Mouse (Mus musculus): Measurements from ENCODE around the gene Sema3b.

DNA sequence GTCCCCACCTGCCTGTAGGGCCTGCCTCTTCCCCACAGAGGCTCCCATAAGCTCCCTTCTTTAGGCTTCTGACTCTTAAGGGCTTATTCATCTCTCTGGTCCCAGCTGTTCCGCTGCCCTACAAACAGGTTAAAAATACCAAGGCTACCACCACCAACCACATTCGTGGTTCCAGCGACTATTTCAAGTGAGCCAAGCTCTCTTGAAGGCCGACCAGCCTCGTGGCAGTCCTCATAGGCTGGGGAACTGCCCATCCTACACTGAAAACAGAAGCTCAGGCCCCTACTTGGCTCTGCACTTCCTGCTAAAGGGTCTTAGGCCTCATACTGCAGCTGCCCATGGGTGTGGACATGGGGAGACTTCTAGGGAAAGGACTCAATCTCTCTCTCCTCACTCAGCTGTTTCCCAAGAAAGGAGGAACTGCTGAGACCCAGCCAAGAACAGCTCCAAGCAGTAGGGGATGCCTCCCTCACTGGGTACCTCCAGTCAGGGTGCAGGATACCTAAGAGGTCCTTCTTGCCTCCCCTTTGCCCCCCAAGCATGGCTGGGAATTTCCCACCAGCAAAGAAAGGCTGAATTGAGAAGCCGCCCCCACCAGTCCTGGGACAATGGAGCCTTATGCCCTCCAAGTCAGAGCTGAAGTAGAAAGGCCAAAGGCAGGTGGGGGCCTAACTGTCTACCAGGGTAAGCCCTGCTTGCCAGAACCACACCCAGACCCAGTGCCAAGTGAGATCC, 2.6 kb upstream of the Sema3b start:
- TF ChIP-seq CTCF (IDR thresholded peaks at IDR 0.05; ENCODE audit: low read depth, low read length) (no peak), POLR2A (IDR thresholded peaks at IDR 0.05; ENCODE audit: extremely low read depth, insufficient read depth, low read length) (no peak)

Data from liver, adult 2 months (tissue).